Mouse (Mus musculus): ENCODE results near the gene Tcp11l2.

GRCm38 (mm10) chr10:84527070-84527469 is 49.4 kb upstream of the Tcp11l2 start:
- TF ChIP-seq CTCF (IDR thresholded peaks at IDR 0.05; ENCODE audit: control insufficient read depth, insufficient read depth, low read length) (no peak), POLR2A (IDR thresholded peaks at IDR 0.05; ENCODE audit: borderline replicate concordance, control insufficient read depth, low read depth, low read length) (no peak)

All from bone marrow, adult 2 months (tissue).